Mouse (Mus musculus) brain, embryonic 18.5 days (tissue): ENCODE results near the gene Eef2kmt.
"Not testable (repeated sequence)": the region's sequence is repeated elsewhere in the genome, so short reads cannot be mapped to it uniquely, and the experiment has no call there.

Experiments
- DNase-seq: peaks from one replicate; pipeline ENCODE4 v3.0.0-alpha.2; 2012; ENCODE audit warnings: low read depth, low spot score

Eef2kmt gene

DNA sequence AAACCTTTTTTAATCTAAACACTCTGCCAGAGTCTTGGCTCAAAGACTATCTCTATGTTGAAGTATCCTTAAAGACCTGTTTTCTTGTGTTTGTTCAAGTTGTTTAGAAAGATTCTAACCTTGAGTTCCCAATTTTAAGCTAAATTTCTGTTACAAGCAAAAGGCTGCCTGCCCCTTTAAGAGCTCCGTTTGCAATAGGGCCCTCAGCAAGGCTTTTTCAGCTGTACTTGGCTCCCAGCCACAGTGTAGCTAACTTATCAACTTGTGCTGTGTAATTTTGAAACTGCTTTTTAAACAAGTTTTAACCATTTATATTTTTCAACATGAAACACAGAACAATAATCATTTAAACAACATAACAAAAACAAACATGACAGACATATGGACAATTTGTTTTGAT lies 29.2 kb downstream of the Eef2kmt start:
- not testable (repeated sequence) for DNase-seq

DNA sequence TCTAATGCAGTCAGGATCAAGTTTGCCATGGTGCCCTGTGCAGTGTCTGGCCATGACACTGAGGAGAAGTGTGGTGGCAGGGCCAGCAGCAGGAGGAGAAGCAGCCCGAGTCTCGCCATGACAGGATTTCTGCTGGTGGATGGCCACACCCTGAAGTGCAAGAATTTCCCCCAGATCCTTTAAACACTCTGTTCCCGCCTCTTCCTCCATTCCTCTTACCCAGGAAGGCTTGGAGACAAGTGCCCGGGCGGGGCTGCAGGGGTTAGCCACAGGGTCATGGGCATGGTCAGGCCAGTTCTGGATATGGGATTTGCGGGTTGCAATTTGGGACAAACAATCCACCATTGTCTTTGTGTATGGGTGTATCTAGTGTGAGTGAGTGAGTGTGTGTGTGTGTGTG lies 33.6 kb downstream of the Eef2kmt start, which contains the start of gene AU021092:
Gene AU021092 (minus strand): TSS at position 160 of the 400 bp plus-strand sequence.
- DNase-seq: no peak

DNA sequence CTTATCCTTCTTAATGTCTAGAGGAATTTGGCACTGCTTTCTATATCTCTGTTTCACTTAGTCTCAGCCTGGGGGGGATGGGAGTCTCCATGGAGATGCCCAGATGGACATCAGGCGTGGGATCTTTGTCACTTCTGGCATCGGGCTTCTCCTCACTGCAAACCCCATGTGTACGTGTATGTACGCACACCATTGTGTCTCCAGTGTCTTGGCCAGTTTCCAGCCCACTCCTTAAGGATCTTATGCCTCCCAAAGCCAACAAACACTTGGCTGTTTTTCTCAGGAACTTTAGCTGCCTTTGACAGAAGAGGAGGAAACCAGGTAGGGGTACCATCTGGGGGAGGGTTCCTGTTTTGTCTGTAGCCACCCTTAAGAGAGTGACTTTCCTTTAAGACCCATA lies 34.4 kb downstream of the Eef2kmt start:
- no peak for DNase-seq

DNA sequence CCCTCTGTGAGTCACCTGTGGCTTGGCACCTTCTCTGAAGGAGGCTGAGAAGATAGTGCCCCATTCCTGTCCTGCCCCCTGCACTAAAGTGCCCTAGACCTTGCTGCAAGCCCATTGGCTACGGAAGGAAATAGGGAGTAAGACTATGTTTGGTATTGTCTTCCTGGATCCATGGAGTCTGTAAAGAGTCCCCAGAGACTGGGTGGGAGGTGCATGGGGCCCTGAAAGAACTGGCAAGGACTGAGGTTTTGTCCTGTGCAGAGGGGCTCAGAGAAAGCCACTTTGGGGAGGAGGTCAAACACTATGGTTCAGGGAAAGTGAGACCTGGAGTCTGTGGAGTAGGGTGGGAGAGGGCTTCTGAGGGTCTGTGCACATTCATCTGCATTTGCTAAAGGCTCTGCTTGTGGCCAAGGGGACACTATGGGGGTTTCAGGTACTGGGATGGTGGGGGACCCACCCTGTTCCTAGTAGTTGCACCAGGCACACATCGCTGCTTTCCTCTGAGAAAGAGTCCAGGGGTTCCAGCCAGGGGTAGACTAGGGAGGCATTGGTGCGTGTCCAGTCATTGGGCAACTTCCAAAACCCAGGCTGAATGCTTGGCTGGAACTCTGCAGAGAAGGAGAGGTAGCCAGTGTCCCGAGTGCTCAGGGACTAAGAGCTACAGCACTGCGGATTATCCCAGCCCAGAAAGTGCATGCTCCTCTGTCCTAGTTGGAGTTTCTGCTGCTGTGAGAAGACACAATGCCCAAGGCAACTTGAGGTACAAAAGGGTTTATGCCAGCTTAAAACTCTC lies 38.2 kb downstream of the Eef2kmt start:
- no peak for DNase-seq

DNA sequence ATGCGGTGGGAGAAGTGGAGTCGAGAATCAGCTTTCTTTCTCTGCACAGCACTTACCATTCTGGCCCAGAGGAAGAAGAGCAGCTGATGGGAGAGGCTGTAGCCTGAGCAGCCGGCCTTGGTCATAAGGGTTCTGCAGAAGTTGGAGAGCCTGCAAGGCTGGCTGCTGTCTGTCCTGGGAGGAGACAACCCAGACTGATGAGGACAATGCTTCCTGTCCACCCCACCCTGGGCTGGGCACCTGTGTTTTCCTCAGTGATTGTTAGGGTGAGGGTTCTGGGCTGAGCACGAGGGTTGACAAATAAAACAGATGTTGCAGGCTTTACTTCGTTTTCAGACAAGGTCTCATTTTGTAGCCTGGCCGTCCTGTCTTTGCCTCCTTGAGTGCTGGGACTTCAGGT lies 39.1 kb downstream of the Eef2kmt start:
- no peak for DNase-seq

DNA sequence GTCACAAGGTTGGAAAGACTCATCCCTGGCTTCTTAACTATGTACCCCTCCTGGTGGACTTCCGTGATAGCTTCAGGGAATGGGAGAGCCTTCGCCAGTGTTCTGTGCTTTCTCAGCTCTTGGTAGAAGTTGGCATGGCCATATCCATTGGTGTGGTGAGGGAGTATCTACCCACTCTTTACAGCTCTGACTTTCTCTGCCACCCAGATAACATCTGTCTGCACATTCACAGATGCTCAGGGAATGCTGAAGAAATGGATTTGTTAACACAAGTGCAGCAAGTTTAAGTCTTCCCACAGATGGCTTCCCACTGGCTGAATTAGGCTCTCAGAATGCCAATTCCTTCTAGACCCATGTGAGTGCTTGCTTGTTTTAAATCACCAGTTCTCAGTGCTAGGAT lies 41.7 kb downstream of the Eef2kmt start:
- DNase-seq: no peak

DNA sequence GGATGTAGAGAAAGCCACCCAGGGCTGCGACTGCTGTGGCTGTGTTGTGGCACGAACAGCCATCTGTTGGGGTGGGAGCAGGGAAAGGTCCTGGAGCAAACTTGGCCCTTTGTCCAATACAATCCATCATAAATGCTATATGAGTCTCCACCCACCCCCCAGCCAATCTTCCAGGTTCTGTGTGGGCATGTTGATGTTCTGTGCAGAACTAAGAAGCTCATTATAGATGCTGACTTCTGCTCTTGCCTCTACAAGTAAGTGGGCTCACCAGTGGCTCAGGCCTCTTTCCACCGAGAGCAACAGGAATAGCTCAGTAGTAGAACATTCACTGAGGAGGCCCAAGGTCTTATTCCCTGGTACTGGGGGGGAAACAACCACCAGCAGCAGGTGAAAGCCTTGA lies 43.6 kb downstream of the Eef2kmt start:
- no peak for DNase-seq

DNA sequence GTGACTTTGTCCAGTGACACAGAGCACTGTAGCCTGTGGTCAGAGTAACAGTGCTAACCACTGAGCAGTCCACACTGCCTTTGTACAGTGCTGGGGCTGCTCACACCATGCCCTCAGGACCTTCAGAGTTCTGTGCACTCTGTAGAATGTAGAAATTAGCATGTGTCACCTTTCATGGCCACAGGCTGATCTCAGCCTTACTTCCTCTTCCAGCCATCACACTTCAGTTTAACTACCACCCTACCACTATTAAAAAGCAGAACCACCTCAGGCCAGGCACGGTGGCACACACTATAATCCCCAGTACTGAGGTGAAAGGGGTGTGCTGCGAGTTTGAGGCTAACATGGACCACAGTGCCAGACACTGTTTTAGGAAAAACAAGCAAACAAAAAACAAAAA lies 45.4 kb downstream of the Eef2kmt start:
- no peak for DNase-seq

DNA sequence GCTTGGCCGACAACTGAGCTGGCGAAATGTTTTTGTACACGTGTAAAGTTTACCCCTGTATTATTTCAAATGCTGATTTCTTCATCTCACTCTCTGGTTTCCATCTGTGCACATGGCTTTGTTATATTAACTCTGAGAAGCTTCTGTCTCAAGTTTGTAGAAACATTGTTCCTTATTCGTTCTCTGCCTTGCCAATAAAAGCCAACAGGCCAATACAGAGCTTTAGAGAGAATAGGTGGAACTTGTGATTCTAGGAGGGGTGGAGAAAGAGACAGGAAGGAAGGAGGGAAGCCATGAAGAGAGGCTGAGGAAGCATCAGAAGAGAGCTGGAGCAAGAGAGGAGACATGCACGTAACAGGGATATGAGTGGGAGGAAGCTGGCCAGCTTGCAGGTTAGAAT lies 49.7 kb downstream of the Eef2kmt start:
- DNase-seq: no peak

DNA sequence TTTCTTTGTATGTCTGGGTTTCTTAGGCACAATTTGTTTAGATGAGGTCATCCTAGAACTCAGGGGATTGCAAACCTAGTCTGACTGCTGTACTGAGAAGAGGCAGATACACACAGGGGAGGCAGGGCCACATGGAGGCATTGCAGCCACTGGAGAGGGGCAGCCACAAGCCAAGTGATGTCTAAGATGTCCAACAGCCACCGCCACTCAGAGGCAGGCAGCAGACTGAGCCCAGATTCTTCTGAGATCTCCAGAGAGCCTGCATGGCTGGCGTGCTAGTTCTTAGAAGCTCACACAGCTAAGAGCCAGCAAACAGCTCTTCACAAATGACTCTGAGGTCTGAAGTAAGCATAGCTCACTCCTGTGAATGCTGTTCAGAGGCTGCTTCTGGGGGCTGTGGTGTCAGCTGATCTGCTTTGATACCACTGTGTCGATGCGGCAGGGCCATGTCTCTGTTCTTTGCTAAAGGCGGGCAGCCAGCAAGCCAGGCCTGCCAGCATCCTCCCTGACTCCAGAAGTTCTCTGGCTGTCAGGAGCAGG lies 50.3 kb downstream of the Eef2kmt start:
- no peak for DNase-seq

DNA sequence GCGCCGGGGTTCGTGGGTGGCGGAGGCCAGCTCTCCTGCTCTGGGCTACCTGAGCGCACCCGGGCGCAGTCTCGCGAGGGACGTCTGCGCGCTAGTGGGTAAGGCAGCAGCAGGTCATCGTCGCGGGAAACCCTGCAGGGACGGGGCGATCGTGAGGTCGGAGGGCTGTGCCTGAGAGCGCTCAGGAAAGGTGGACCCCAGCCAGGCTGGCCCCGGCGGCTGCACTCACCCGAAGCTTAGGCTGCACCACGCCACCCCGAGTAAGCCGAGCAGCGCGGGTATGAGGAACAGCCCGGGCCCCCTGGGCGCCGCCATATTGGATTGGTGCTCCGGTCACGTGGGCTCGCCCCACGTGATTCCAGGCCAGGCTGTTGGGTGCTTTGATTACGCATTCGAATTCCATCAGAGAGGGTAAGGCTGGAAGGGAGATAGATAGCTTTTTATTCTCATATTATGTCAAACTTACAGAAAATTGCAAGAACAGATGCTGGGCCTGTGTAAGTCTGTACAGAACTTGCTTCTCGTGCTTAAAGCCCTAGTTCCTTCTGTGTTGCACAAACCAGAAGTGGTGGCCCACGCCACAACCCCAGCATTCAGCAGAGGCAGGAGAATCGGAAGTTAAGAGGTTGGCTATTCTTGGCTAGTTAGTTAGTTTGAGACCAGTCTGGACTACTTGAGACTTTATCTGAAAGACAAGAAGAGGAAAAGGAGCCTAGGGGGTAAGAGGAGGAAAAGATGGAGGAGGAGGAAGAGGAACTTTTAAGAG lies 51.9 kb downstream of the Eef2kmt start, which contains the start of gene Nagpa:
Gene Nagpa (minus strand): TSS at position 345 of the 766 bp plus-strand sequence.
- peak; percentile 72 for DNase-seq

DNA sequence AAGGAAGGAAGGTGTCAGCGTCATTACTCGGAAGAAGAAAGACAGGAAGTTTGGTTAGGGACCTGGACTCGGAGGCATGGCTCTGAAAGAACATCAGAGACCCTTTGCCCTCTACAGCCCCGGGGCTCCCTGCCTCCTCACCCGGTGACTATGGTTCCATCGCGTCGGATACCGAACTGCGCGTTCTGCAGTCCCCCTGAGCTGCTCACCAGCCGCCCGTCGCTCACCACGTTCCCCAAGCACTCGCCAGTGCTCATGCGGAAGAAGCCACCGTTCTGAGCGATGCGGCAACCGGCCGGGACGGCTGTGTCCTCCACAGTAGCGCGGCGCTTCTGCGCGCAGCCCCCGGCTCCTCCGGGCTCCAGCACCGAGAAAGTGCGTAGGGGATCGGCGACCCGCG lies 52.6 kb downstream of the Eef2kmt start:
- DNase-seq: no peak

DNA sequence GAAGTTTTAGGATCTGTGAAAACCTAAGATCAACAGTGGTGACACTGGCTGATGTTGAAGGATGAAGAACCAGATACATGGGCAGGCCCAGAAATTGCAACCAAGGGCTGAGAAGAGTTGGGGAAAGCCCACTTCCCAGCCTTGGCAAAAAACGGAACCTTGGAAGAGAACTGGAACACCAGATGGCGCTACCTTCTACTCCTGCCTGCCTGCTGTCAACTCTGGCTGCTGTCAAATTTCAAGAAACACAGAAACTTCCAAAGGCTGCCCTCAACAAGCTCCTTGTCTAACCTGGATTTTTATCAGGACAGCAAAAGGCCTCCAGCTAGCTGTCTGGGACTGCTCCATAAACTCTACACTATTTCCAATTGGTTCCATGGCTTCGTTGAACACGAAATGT lies 53.1 kb downstream of the Eef2kmt start:
- DNase-seq: no peak

DNA sequence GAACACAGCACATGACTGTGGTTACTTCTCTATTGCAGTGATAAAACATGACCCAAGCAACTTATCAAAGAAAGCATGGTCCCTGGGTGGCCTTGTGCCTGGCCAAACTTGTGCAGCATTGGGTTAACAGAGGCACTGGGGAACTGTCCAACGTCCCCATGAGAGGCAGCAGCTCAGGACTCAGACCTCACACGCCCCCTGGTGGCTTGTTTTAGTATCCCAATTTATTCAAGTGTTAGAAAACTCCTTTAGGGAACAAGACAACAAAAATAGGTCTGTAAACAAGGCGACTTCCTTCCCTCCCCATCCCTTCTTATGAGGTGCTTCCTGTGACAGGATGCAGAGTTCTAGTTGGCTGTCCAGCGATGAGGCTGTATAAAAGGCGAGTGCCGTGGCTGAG lies 60.7 kb downstream of the Eef2kmt start:
- no peak for DNase-seq
